9 mouse cellular contexts compared by ENCODE assay signal in the genomic region with DNA sequence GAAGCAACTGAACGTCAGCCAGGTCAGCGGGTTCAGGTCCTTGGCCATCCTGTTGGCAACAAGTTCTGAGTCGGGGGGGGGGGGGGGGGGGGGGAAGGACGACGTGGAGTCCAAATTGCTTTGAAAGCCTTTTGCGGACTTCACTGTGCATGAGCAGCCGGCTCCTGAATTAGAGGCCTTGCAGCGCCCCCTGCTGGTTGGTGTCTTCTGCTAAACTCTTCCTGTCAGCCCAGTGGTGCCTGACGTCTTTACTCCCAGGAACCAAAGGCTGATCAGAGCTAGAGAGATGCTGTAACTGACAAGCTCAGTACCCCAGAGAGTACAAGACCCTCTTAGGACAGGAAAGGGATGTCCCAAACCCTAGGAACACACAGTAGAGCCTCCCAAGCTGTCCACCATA. TPM values are rescaled to one million over a fixed set of nuclear protein-coding genes. Genes with fewer than 3 reads are reported as not detected.
DNase-seq lines count a peak whose midpoint lies in the region; ATAC-seq and TF ChIP-seq lines count a peak whose summit lies in the region.
"Had no signal": no experiment of that assay in that cellular context is flagged by ENCODE, and none has a peak within 500 bp of the region (broad histone marks: within the 10 kb centered on the region; RNA-seq: fewer than 3 reads in every experiment).

No protein-coding gene starts in this region.

- no peaks in the 10 kb centered on the region for H3K27me3 ChIP-seq in MEL (ENCODE audit: control insufficient read depth in 1 of 2, insufficient read depth in 2 of 2, low read length in 2 of 2)
- peaks cover 12% of the 10 kb centered on the region; the same call in 1 of the 2 replicates for H3K27me3 ChIP-seq in heart, postnatal 0 days (ENCODE audit: control insufficient read depth, insufficient read depth, low read length)
- H3K27me3 ChIP-seq in lung, embryonic 16.5 days (ENCODE audit: control insufficient read depth, insufficient read depth, low read depth, low read length): no peaks in the 10 kb centered on the region

- H3K9me3 ChIP-seq in MEL (replicated peaks; ENCODE audit: insufficient read depth, low read length): no peaks in the 10 kb centered on the region
- H3K9me3 ChIP-seq in heart, postnatal 0 days (replicated peaks; ENCODE audit: control insufficient read depth, low read length): no peaks in the 10 kb centered on the region
- no peaks in the 10 kb centered on the region for H3K9me3 ChIP-seq in lung, embryonic 16.5 days (ENCODE audit: control insufficient read depth, low read length)

- TF ChIP-seq CTCF in MEL (IDR thresholded peaks at IDR 0.05 in 2 of 3, conservative IDR thresholded peaks at IDR 0.05 in 1 of 3; ENCODE audit: control insufficient read depth in 1 of 3, insufficient read depth in 1 of 3, low read depth in 2 of 3, low read length in 3 of 3, poor library complexity in 1 of 3, severe bottlenecking in 1 of 3): peak; percentile 58 to 85 (median 63); a peak in 5 of 6 replicates
- peak; percentile 94 for TF ChIP-seq CTCF in brain, embryonic 14.5 days (IDR thresholded peaks at IDR 0.05; ENCODE audit: borderline replicate concordance, extremely low read depth, insufficient read depth, insufficient read length)
- TF ChIP-seq CTCF in embryonic fibroblast, embryonic 13.5 days (IDR thresholded peaks at IDR 0.05; ENCODE audit: borderline replicate concordance, insufficient read depth, low read length): peak; percentile 52
- TF ChIP-seq CTCF in heart, postnatal 0 days (IDR thresholded peaks at IDR 0.05; ENCODE audit: low read depth): peak; percentile 74

- TF ChIP-seq RAD21 in MEL (IDR thresholded peaks at IDR 0.05; ENCODE audit: low read depth, low read length): peak; percentile 35

- no peaks in the 10 kb centered on the region for H3K4me1 ChIP-seq in MEL (ENCODE audit: control insufficient read depth in 1 of 2, insufficient read depth in 2 of 2, low read length in 2 of 2)
- no peaks in the 10 kb centered on the region for H3K4me1 ChIP-seq in embryonic fibroblast, embryonic 13.5 days (ENCODE audit: control insufficient read depth, insufficient read depth, low read length)
- H3K4me1 ChIP-seq in heart, postnatal 0 days (ENCODE audit: control insufficient read depth, insufficient read depth): no peaks in the 10 kb centered on the region
- H3K4me1 ChIP-seq in lung, embryonic 16.5 days (replicated peaks; ENCODE audit: control insufficient read depth, insufficient read depth, low read length): no peaks in the 10 kb centered on the region

- 1% methylated on average over 9 of the region's 9 CpGs for WGBS in heart, postnatal 0 days
- 2% methylated on average over 6 of the region's 9 CpGs for WGBS in lung, embryonic 16.5 days

- TF ChIP-seq EP300 in MEL (IDR thresholded peaks at IDR 0.05; ENCODE audit: low read depth in 1 of 2, low read length in 2 of 2): no peak
- no peak for TF ChIP-seq EP300 in heart, postnatal 0 days (IDR thresholded peaks at IDR 0.05; ENCODE audit: low read depth)

- no peak overlapping the region for H3K9ac ChIP-seq in MEL (ENCODE audit: control insufficient read depth, low read depth, low read length, poor library complexity, severe bottlenecking)
- H3K9ac ChIP-seq in heart, postnatal 0 days (replicated peaks; ENCODE audit: low read depth, low read length): no peak overlapping the region
- no peak overlapping the region for H3K9ac ChIP-seq in lung, embryonic 16.5 days (ENCODE audit: low read length)

- H3K36me3 ChIP-seq in MEL (ENCODE audit: control insufficient read depth in 1 of 2, insufficient read depth in 2 of 2, low read length in 2 of 2): no peaks in the 10 kb centered on the region
- H3K36me3 ChIP-seq in heart, postnatal 0 days (replicated peaks; ENCODE audit: control insufficient read depth, insufficient read depth, low read length): no peaks in the 10 kb centered on the region
- no peaks in the 10 kb centered on the region for H3K36me3 ChIP-seq in lung, embryonic 16.5 days (ENCODE audit: control insufficient read depth, insufficient read depth, low read length)

- no peak overlapping the region for H3K27ac ChIP-seq in MEL (ENCODE audit: control insufficient read depth, low read depth, low read length)
- H3K27ac ChIP-seq in embryonic fibroblast, embryonic 13.5 days (ENCODE audit: insufficient read depth, low read length): no peak overlapping the region
- no peak overlapping the region for H3K27ac ChIP-seq in heart, postnatal 0 days (ENCODE audit: low read depth)
- H3K27ac ChIP-seq in lung, embryonic 16.5 days (ENCODE audit: low read length): no peak overlapping the region
- H3K27ac ChIP-seq: macrophage had no signal

- ATAC-seq in heart, postnatal 0 days (ENCODE audit: insufficient read depth, low read depth): peak; percentile 47; the same call in 1 of the 2 replicates
- ATAC-seq in lung, embryonic 16.5 days (ENCODE audit: low read depth): peak; percentile 62; the same call in 1 of the 2 replicates

- H3K4me3 ChIP-seq in MEL (ENCODE audit: control insufficient read depth in 1 of 2, insufficient read depth in 1 of 2, low read depth in 2 of 2, low read length in 2 of 2): no peak overlapping the region
- H3K4me3 ChIP-seq in embryonic fibroblast, embryonic 13.5 days (ENCODE audit: insufficient read depth, low read length): no peak overlapping the region
- no peak overlapping the region for H3K4me3 ChIP-seq in heart, postnatal 0 days (ENCODE audit: low read depth, low read length)
- H3K4me3 ChIP-seq in lung, embryonic 16.5 days (ENCODE audit: low read length): no peak overlapping the region

- no peak overlapping the region for H3K4me2 ChIP-seq in heart, postnatal 0 days (ENCODE audit: low read depth, low read length)
- H3K4me2 ChIP-seq in lung, embryonic 16.5 days (ENCODE audit: low read depth, low read length): no peak overlapping the region

- no peaks in the 10 kb centered on the region for H3K79me2 ChIP-seq in MEL (ENCODE audit: control insufficient read depth, insufficient read depth, low read length, poor library complexity)

- DNase-seq in MEL (ENCODE audit: low read depth, low spot score): peak; percentile 51
- peak; percentile 93 for DNase-seq in brain, embryonic 14.5 days (ENCODE audit: low read depth)
- peak; percentile 68 for DNase-seq in heart, postnatal 0 days (ENCODE audit: low spot score)
- DNase-seq in layer of hippocampus, adult 18-20 months (ENCODE audit: low spot score in 2 of 2): peak; percentile 80 to 93
- DNase-seq in right cerebral cortex, postnatal 25 days: peak; percentile 81
- DNase-seq in urinary bladder, postnatal 25 days (ENCODE audit: low spot score): peak; percentile 84

- TF ChIP-seq POLR2A in MEL (IDR thresholded peaks at IDR 0.05; ENCODE audit: control insufficient read depth in 1 of 2, insufficient read depth in 1 of 2, low read depth in 1 of 2, low read length in 2 of 2, poor library complexity in 1 of 2): no peak
- no peak for TF ChIP-seq POLR2A in brain, embryonic 14.5 days (IDR thresholded peaks at IDR 0.05; ENCODE audit: borderline replicate concordance, extremely low read depth, insufficient read depth, insufficient read length, poor library complexity, severe bottlenecking)
- no peak for TF ChIP-seq POLR2A in embryonic fibroblast, embryonic 13.5 days (IDR thresholded peaks at IDR 0.05; ENCODE audit: low read depth, low read length)

TF ChIP-seq in MEL, 35 proteins besides CTCF, POLR2A, EP300 and RAD21:
- TF ChIP-seq ZKSCAN1 (IDR thresholded peaks at IDR 0.05; ENCODE audit: low read depth, low read length) (no peak), SMC3 (IDR thresholded peaks at IDR 0.05; ENCODE audit: low read depth, low read length) (peak; percentile 49), USF1 (IDR thresholded peaks at IDR 0.05; ENCODE audit: low read depth, low read length) (no peak)

RNA-seq across cellular contexts. Expression of gene Fbxo21, which starts 43.7 kb away (rescaled TPM):
- 9.1 and 10.4 TPM in 2 replicates for total RNA-seq in MEL (2012; rRNA removed)
- polyA plus RNA-seq in MEL (2012; ENCODE audit: insufficient read depth in 1 of 2, insufficient read length in 2 of 2, low read depth in 1 of 2, low replicate concordance in 2 of 2, missing spikeins in 1 of 2): 10 to 100 TPM in 1 of 2 experiments, not detected in 1; 20.5 TPM
- polyA plus RNA-seq in brain, embryonic 14.5 days (2012; rRNA removed): 171 and 178 TPM in 2 replicates
- polyA plus RNA-seq in embryonic fibroblast, embryonic 13.5 days (2011; ENCODE audit: insufficient read length, low read depth, missing spikeins): 27.1 and 39.0 TPM in 2 replicates
- 50.8 and 52.4 TPM in 2 replicates for total RNA-seq in heart, postnatal 0 days (2014; rRNA removed; ENCODE audit: low replicate concordance)
- polyA plus RNA-seq in heart, postnatal 0 days (2015; fragmentation: Nextera tagmentation; extraction: Ambion mirVana): 36.0 and 37.7 TPM in 2 replicates
- 100 to 1,000 TPM; 160 to 163 TPM for total RNA-seq in layer of hippocampus, adult 18-20 months (2021)
- polyA plus RNA-seq in lung, embryonic 16.5 days (2015; fragmentation: Nextera tagmentation; extraction: Ambion mirVana): 46.5 and 48.2 TPM in 2 replicates
